Mouse (Mus musculus) large intestine, adult 2 months (tissue): ENCODE results near the gene Naif1. TPM values are rescaled to one million over a fixed set of nuclear protein-coding genes. Genes with fewer than 3 reads are reported as not detected.
A peak's percentile ranks its signal among the peaks of the same experiment; 100 is the strongest.

Experiments
- DNase-seq: peaks from one replicate; pipeline ENCODE4 v3.0.0-alpha.2; 2012; ENCODE audit warnings: low read depth, low spot score
- WGBS: fragments of 180-500 bp; shearing (Covaris S2); methylation state at CpG from one replicate; pipeline ENCODE4 v1.1.7; 2018; 5-methylcytosine and 5-hydroxymethylcytosine counted together
- polyA plus RNA-seq: library from polyadenylated mRNA; depleted of rRNA; stranded (reverse); fragments of >200 nt; gene quantifications from 2 replicates; pipeline ENCODE4 v1.2.3, GENCODE M21; 2012

The Naif1 gene
- polyA plus RNA-seq, 1 experiment = 3.8 TPM

DNA sequence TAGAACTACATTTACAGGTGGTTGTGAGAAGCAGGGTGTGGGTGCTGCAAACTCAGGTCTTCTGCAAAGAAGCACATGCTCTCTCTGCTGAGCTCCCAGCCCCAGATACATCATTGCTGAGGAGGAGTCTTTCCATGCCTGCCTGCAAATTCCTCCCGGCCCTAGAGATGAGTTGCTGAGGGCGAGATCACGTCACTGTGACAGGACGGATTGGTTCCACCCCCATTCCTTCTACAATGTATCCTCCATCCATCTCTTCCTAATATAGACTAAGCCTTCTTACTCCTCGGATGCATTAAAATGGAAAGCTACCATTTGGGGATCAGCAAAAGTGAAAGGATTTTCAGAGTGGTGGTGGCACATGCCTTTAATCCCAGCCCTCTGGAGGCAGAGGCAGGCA is 24.7 kb upstream of the Naif1 start:
- WGBS = 61% methylated on average over 5 of the region's 5 CpGs
- no peak for DNase-seq

GRCm38 (mm10) chr2:32426141-32426540 is 24.1 kb upstream of the Naif1 start:
- no peak for DNase-seq
- WGBS = 91% methylated on average over 1 of the region's 1 CpGs

DNA sequence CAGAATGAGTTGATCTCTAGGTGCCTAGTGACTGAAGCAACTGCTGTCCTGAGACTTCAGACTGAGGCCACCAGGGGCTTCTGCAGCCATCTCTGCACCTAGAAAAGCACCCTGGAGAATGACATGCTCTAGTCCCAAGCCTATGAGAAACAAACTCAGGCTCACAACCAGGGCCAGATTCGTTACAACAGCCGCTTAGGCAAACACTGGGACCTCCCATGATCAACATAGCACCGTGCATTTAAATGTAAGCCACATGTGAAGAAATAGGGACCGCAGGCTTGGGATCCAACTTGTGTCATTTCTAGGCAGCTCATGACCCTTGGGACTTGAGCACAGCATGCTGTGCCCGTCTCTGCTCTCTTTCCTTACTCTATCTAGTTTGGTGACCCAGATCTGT is 22.5 kb upstream of the Naif1 start:
- DNase-seq = no peak
- WGBS = 35% methylated on average over 5 of the region's 5 CpGs

- peak; percentile 88 for DNase-seq
- 19% methylated on average over 8 of the region's 8 CpGs for WGBS
Observed at GRCm38 (mm10) chr2:32428262-32428722, 22.0 kb upstream of the Naif1 start.

DNA sequence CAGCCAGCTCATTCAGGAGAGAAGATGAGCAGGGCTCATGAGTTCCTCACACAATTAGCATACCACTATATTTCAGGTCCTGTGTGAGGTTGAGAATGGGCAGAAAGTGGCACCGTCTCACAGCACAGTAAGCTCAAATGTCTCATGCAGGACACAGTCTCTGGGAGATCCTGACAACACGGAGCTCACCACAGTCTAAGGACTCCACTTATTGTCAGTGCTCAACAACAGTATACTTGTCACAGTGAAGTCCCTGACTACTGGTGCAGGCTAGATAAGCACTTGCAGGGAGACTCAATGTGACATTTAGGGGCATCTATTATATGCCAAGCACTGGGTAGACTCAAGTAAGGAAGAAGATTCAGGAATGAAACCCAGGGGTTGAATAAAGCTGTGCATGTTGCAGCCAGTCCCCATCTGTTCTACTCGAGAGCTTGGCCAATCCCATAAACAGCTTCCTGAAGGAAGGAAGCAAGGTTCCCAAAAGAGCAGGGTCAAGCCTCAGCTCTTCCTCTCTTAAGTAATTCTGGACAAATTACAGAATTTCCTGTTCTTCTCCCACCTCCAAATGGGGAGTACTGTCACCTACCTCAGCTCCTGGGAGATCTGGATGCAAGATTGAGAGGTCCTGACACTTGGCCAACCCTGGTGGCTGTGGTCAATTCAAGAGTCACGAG is 20.9 kb upstream of the Naif1 start:
- DNase-seq = no peak
- WGBS = 36% methylated on average over 4 of the region's 4 CpGs

GRCm38 (mm10) chr2:32430701-32431676 is 19.3 kb upstream of the Naif1 start:
- DNase-seq = no peak
- 30% methylated on average over 18 of the region's 18 CpGs for WGBS

- 15% methylated on average over 3 of the region's 3 CpGs for WGBS
- DNase-seq = no peak
Observed at GRCm38 (mm10) chr2:32436686-32437372, 13.4 kb upstream of the Naif1 start.

DNA sequence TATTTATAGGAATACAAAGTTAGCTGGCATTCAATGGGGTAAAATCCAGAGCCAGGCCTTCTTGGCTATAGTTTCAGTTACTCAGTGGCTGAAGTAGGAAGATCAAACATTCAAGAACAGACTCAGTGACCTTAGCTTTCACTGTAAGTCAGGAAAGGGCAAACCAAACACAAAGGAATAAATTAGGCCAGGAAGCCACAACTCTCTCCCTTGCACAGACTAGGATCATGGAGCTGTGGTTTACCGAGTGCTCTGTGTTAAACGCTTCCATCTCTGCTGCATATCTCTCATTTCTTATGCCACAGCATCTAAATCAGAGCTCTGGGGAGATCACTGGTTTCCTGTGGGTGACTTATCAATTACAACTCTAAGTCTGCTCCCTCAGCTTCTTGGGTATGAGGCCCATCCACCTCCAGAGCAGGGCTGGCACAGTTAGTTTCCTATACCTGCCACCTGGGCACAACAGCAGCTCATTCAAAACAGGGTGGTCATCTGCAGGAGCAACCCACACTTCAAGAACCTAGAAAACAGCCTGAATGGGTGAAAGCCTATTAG is 12.6 kb upstream of the Naif1 start:
- 58% methylated on average over 2 of the region's 2 CpGs for WGBS
- DNase-seq = no peak

DNA sequence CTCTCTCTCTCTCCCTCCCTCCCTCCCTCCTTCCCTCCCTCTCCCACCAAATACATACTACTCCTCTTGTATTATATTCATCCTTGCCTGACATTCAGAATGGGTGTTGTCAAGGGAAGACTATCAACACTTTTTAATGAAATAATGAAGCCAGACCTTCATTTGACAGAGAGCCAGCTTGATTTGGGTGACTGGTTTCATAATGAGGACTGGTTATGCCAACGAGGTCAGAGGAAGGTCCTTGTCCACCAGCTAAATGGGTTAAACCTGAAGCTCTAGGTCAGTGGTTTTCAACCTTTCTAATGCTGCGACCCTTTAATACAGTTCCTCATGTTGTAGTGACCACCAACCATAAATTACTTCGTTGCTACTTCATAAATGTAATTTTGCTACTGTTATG is 11.5 kb upstream of the Naif1 start:
- no peak for DNase-seq
- 66% methylated on average over 3 of the region's 3 CpGs for WGBS

- WGBS = 31% methylated on average over 6 of the region's 6 CpGs
- no peak for DNase-seq
Observed at GRCm38 (mm10) chr2:32439177-32439576, 11.1 kb upstream of the Naif1 start.

DNA sequence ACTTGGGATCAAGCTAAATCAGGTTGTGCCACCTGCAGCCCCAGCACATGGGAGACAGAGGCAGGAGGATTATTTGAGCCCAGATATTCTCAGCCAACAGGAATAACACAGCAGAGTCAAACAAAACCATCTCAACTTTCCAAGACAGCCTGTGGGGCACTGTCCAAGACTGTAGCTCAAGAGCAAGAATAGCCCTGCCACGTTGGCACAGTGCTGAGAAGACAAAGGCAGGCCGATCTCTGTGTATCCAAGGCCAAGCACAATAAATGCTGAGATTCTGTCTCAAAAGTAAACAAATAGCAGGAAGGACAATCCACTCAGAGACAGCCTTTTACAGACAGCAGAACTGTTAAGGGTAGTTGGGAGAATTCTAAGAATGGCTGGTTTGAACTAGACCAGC is 10.1 kb upstream of the Naif1 start:
- 3% methylated on average over 2 of the region's 2 CpGs for WGBS
- DNase-seq = no peak

- 30% methylated on average over 1 of the region's 1 CpGs for whole genome bisulfite sequencing
- DNase-seq = no peak
Observed at GRCm38 (mm10) chr2:32440632-32441031, 9.6 kb upstream of the Naif1 start.

DNA sequence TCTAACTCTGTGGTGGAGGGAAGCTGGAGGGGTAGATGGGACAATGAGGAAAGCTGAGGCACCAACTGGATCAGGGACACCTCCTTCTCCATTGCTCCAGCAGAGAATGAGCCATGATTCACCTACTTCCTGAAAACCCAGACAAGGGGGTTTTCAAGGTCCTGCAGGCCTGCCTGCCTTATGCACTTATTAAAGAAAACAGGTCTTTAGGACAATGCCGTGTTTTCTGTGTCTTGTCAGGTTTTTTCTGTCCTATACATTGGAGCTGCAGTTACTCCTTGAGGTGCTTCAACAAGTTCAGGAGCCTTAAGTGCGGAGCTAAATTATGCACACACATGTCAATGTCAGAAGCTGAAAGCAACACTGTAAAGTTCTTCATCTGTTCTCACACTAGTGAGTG is 8.7 kb upstream of the Naif1 start:
- no peak for DNase-seq
- 63% methylated on average over 2 of the region's 2 CpGs for WGBS

- no peak for DNase-seq
- WGBS = 37% methylated on average over 1 of the region's 1 CpGs
Observed at GRCm38 (mm10) chr2:32445535-32445934, 4.7 kb upstream of the Naif1 start.

DNA sequence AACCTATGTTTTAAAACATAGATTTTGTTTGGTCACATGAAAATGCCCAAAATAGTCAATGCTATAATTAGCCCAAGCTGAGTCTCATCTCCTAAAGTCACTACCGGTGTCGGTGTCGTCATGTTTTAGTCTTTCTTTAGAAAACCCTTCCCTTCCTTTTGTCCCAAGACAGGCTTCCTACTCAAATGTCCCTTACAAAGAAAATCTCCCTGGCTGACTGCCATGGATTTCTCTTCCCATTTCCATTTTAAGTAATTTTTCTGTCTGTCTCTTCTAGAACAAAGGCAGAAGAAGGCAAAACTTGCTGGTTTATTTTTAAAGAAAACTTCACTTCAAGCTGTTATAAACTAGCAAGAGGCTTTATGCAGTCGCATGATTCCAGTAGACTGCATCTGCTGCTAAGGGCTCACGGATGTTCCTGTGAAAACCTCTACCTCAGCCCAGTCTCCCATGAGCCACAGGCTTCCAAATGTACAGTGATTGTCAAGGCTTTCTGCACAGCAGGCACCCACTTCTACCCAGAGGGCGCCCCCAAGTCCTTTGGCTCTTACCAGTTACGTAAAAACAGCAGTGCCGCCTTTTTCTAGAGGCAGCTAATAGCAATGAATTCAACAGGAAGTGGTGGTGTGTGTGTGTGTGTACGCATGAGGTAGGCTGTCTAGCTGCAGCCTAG is 2.9 kb upstream of the Naif1 start:
- no peak for DNase-seq
- 23% methylated on average over 9 of the region's 9 CpGs for WGBS

DNA sequence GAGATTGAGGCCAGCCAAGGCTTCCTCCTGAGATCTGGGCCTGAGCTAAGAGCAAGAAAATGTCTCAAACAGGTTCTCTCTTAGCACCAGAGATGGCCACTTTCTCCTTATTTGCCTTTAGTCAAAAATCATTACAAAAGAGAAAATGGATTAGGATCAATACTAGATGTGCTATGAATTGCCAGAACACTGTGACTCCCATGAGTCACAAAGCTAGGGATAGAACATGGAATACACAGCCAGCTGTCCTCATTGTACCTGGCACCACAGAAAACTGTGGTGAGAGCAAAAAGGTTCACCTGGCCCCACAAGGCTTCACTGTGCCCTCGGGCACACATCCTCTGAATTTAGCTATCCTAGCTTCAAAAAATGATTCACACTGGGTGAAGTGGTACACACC is 1.8 kb upstream of the Naif1 start:
- 32% methylated on average over 1 of the region's 1 CpGs for WGBS
- DNase-seq = no peak

GRCm38 (mm10) chr2:32450881-32451844 is 906 bp downstream of the Naif1 start, which contains the start of gene Slc25a25:
TSS of gene Slc25a25 (minus strand) at chr2:32451445.
- WGBS = under 1% methylated on average over 103 of the region's 103 CpGs
- peak; percentile 87 for DNase-seq

- under 1% methylated on average over 25 of the region's 25 CpGs for WGBS
- peak; percentile 97 for DNase-seq
Observed at GRCm38 (mm10) chr2:32451870-32452372, 1.7 kb downstream of the Naif1 start.
